8 mouse cellular contexts compared by ENCODE assay signal in genomic region chr19:45047935-45048643, GRCm38 (mm10). TPM values are rescaled to one million over a fixed set of nuclear protein-coding genes. Genes with fewer than 3 reads are reported as not detected.
DNase-seq lines count a peak whose midpoint lies in the region; ATAC-seq and TF ChIP-seq lines count a peak whose summit lies in the region.

No protein-coding gene starts in this region.

- TF ChIP-seq EP300 in stomach, postnatal 0 days (optimal IDR thresholded peaks at IDR 0.05): no peak

- H3K4me2 ChIP-seq in midbrain, embryonic 11.5 days: peak overlapping the region; percentile 79
- peak overlapping the region; percentile 77 for H3K4me2 ChIP-seq in stomach, postnatal 0 days (replicated peaks; ENCODE audit: low read depth)

- H3K9me3 ChIP-seq in limb, embryonic 10.5 days (replicated peaks): no peaks in the 10 kb centered on the region
- H3K9me3 ChIP-seq in midbrain, embryonic 11.5 days (ENCODE audit: control insufficient read depth, low read length): no peaks in the 10 kb centered on the region
- H3K9me3 ChIP-seq in stomach, postnatal 0 days (ENCODE audit: control insufficient read depth, low read length): no peaks in the 10 kb centered on the region

- DNase-seq in adrenal gland, postnatal 10 days: peak; percentile 62
- no peak for DNase-seq in adrenal gland, postnatal 25 days
- DNase-seq in cerebellum, postnatal 14 days: peak; percentile 68
- peak; percentile 76 to 84 for DNase-seq in heart, adult 18-20 months
- peak; percentile 50 for DNase-seq in kidney, adult 2 months
- DNase-seq in limb, embryonic 10.5 days (ENCODE audit: low spot score): no peak
- no peak for DNase-seq in midbrain, embryonic 11.5 days (ENCODE audit: low spot score, missing footprints)
- DNase-seq in stomach, postnatal 0 days (ENCODE audit: low spot score): peak; percentile 85

- no peaks in the 10 kb centered on the region for H3K4me1 ChIP-seq in kidney, adult 2 months (ENCODE audit: control insufficient read depth, insufficient read depth, low read length)
- H3K4me1 ChIP-seq in limb, embryonic 10.5 days: peaks cover 31% of the 10 kb centered on the region
- H3K4me1 ChIP-seq in midbrain, embryonic 11.5 days (ENCODE audit: control insufficient read depth, insufficient read depth, low read length): peaks cover 21% of the 10 kb centered on the region
- 0 out of 2 replicates have a peak, but pooled peaks cover 3% of the 10 kb centered on the region for H3K4me1 ChIP-seq in stomach, postnatal 0 days (replicated peaks; ENCODE audit: control insufficient read depth, insufficient read depth)

- H3K27ac ChIP-seq in kidney, adult 2 months (ENCODE audit: insufficient read depth, low read depth, low read length): peak overlapping the region; percentile 87
- H3K27ac ChIP-seq in limb, embryonic 10.5 days: peak overlapping the region; percentile 74
- no peak overlapping the region; the same call in 1 of the 2 replicates for H3K27ac ChIP-seq in midbrain, embryonic 11.5 days (ENCODE audit: low read depth, low read length)
- peak overlapping the region; percentile 98 for H3K27ac ChIP-seq in stomach, postnatal 0 days (replicated peaks)

- H3K27me3 ChIP-seq in kidney, adult 2 months (replicated peaks; ENCODE audit: control insufficient read depth, insufficient read depth, low read length): no peaks in the 10 kb centered on the region
- H3K27me3 ChIP-seq in limb, embryonic 10.5 days (ENCODE audit: low read depth, poor library complexity, severe bottlenecking): peaks cover 64% of the 10 kb centered on the region
- H3K27me3 ChIP-seq in midbrain, embryonic 11.5 days (ENCODE audit: control insufficient read depth, insufficient read depth, low read length): peaks cover 19% of the 10 kb centered on the region
- no peaks in the 10 kb centered on the region for H3K27me3 ChIP-seq in stomach, postnatal 0 days (ENCODE audit: control insufficient read depth, insufficient read depth, low read length)

- no peaks in the 10 kb centered on the region for H3K36me3 ChIP-seq in kidney, adult 2 months (ENCODE audit: control insufficient read depth, insufficient read depth, low read length)
- peaks cover 10% of the 10 kb centered on the region; the same call in 1 of the 2 replicates for H3K36me3 ChIP-seq in limb, embryonic 10.5 days
- no peaks in the 10 kb centered on the region for H3K36me3 ChIP-seq in midbrain, embryonic 11.5 days (ENCODE audit: control insufficient read depth, insufficient read depth, low read length)
- peaks cover 14% of the 10 kb centered on the region; the same call in 1 of the 2 replicates for H3K36me3 ChIP-seq in stomach, postnatal 0 days (ENCODE audit: control insufficient read depth, insufficient read depth, low read length)

- 19% methylated on average over 11 of the region's 11 CpGs for WGBS in kidney, adult 2 months
- WGBS in limb, embryonic 10.5 days: 71% methylated on average over 11 of the region's 11 CpGs
- WGBS in midbrain, embryonic 11.5 days: 67% methylated on average over 11 of the region's 11 CpGs
- 6% methylated on average over 11 of the region's 11 CpGs for WGBS in stomach, postnatal 0 days

- H3K9ac ChIP-seq in midbrain, embryonic 11.5 days (ENCODE audit: low read length): peak overlapping the region; percentile 73
- H3K9ac ChIP-seq in stomach, postnatal 0 days (ENCODE audit: low read length): peak overlapping the region; percentile 70

- no peak; the same call in none of the 2 replicates for ATAC-seq in midbrain, embryonic 11.5 days (ENCODE audit: low FRiP score)
- ATAC-seq in stomach, postnatal 0 days (ENCODE audit: low FRiP score, low TSS enrichment): peak; percentile 91

- H3K4me3 ChIP-seq in kidney, adult 2 months (ENCODE audit: insufficient read depth, low read depth, low read length): peak overlapping the region; percentile 50
- H3K4me3 ChIP-seq in limb, embryonic 10.5 days: peak overlapping the region; percentile 55
- H3K4me3 ChIP-seq in midbrain, embryonic 11.5 days (ENCODE audit: low read depth, low read length): peak overlapping the region; percentile 46
- peak overlapping the region; percentile 51 for H3K4me3 ChIP-seq in stomach, postnatal 0 days (ENCODE audit: low read depth, low read length)

- TF ChIP-seq POLR2A in kidney, adult 2 months (IDR thresholded peaks at IDR 0.05; ENCODE audit: low read depth, low read length): no peak

- no peak for TF ChIP-seq CTCF in kidney, adult 2 months (conservative IDR thresholded peaks at IDR 0.05; ENCODE audit: insufficient read depth, insufficient read length, low read depth, low read length)
- no peak for TF ChIP-seq CTCF in stomach, postnatal 0 days (IDR thresholded peaks at IDR 0.05; ENCODE audit: low read depth)

RNA-seq across cellular contexts. Expression of gene Sfxn3, which starts 0.8 kb away (rescaled TPM):
- total RNA-seq in adrenal gland, postnatal 10 days (2021): 10 to 100 TPM; 39.3 to 51.5 TPM
- 49.3 and 65.0 TPM in 2 replicates for total RNA-seq in adrenal gland, postnatal 25 days (2021)
- total RNA-seq in heart, adult 18-20 months (2021): 1 to 10 TPM; 7.8 to 8.9 TPM
- 20.8 and 23.5 TPM in 2 replicates for polyA plus RNA-seq in kidney, adult 2 months (2012; rRNA removed)
- polyA plus RNA-seq in limb, embryonic 10.5 days (2016; fragmentation: Nextera tagmentation; extraction: Ambion mirVana): 4.6 and 8.4 TPM in 2 replicates
- polyA plus RNA-seq in midbrain, embryonic 11.5 days (2014; fragmentation: Nextera tagmentation; extraction: Ambion mirVana): 17.7 and 20.4 TPM in 2 replicates
- polyA plus RNA-seq in stomach, postnatal 0 days (2015; fragmentation: Nextera tagmentation; extraction: Ambion mirVana): 26.7 and 29.7 TPM in 2 replicates

RNA-seq across cellular contexts. Expression of gene Pdzd7, which starts 2.6 kb away (rescaled TPM):
- under 1 TPM; 0.21 to 0.48 TPM for total RNA-seq in adrenal gland, postnatal 10 days (2021)
- 0.52 TPM in 1 of 2 replicates, not detected in the other for total RNA-seq in adrenal gland, postnatal 25 days (2021)
- total RNA-seq in heart, adult 18-20 months (2021): not detected
- 0.74 and 0.99 TPM in 2 replicates for polyA plus RNA-seq in kidney, adult 2 months (2012; rRNA removed)
- polyA plus RNA-seq in limb, embryonic 10.5 days (2016; fragmentation: Nextera tagmentation; extraction: Ambion mirVana): 0.20 and 0.28 TPM in 2 replicates
- polyA plus RNA-seq in midbrain, embryonic 11.5 days (2014; fragmentation: Nextera tagmentation; extraction: Ambion mirVana): 0.17 and 0.19 TPM in 2 replicates
- 0.33 TPM in 2 replicates for polyA plus RNA-seq in stomach, postnatal 0 days (2015; fragmentation: Nextera tagmentation; extraction: Ambion mirVana)

RNA-seq across cellular contexts. Expression of gene Kazald1, which starts 27.0 kb away (rescaled TPM):
- 1 to 10 TPM; 8.2 to 9.2 TPM for total RNA-seq in adrenal gland, postnatal 10 days (2021)
- total RNA-seq in adrenal gland, postnatal 25 days (2021): 3.9 and 5.6 TPM in 2 replicates
- total RNA-seq in heart, adult 18-20 months (2021): 1 to 10 TPM; 3.3 to 4.1 TPM
- 1.9 and 2.1 TPM in 2 replicates for polyA plus RNA-seq in kidney, adult 2 months (2012; rRNA removed)
- 1.0 and 1.5 TPM in 2 replicates for polyA plus RNA-seq in limb, embryonic 10.5 days (2016; fragmentation: Nextera tagmentation; extraction: Ambion mirVana)
- 0.38 and 0.39 TPM in 2 replicates for polyA plus RNA-seq in midbrain, embryonic 11.5 days (2014; fragmentation: Nextera tagmentation; extraction: Ambion mirVana)
- polyA plus RNA-seq in stomach, postnatal 0 days (2015; fragmentation: Nextera tagmentation; extraction: Ambion mirVana): 3.0 and 3.8 TPM in 2 replicates

RNA-seq across cellular contexts. Expression of gene Lzts2, which starts 33.9 kb away (rescaled TPM):
- total RNA-seq in adrenal gland, postnatal 10 days (2021): 10 to 100 TPM; 63.1 to 77.8 TPM
- total RNA-seq in adrenal gland, postnatal 25 days (2021): 83.2 and 101 TPM in 2 replicates
- total RNA-seq in heart, adult 18-20 months (2021): 10 to 100 TPM; 55.3 to 58.9 TPM
- polyA plus RNA-seq in kidney, adult 2 months (2012; rRNA removed): 54.7 and 74.3 TPM in 2 replicates
- polyA plus RNA-seq in limb, embryonic 10.5 days (2016; fragmentation: Nextera tagmentation; extraction: Ambion mirVana): 87.5 and 90.8 TPM in 2 replicates
- 35.7 and 44.1 TPM in 2 replicates for polyA plus RNA-seq in midbrain, embryonic 11.5 days (2014; fragmentation: Nextera tagmentation; extraction: Ambion mirVana)
- 40.1 and 45.0 TPM in 2 replicates for polyA plus RNA-seq in stomach, postnatal 0 days (2015; fragmentation: Nextera tagmentation; extraction: Ambion mirVana)

RNA-seq across cellular contexts. Expression of gene Mrpl43, which starts 41.8 kb away (rescaled TPM):
- 10 to 100 TPM; 50.0 to 58.3 TPM for total RNA-seq in adrenal gland, postnatal 10 days (2021)
- 47.9 and 53.7 TPM in 2 replicates for total RNA-seq in adrenal gland, postnatal 25 days (2021)
- 10 to 100 TPM; 54.3 to 58.2 TPM for total RNA-seq in heart, adult 18-20 months (2021)
- polyA plus RNA-seq in kidney, adult 2 months (2012; rRNA removed): 86.5 and 87.9 TPM in 2 replicates
- polyA plus RNA-seq in limb, embryonic 10.5 days (2016; fragmentation: Nextera tagmentation; extraction: Ambion mirVana): 69.8 and 75.3 TPM in 2 replicates
- polyA plus RNA-seq in midbrain, embryonic 11.5 days (2014; fragmentation: Nextera tagmentation; extraction: Ambion mirVana): 67.3 and 69.6 TPM in 2 replicates
- polyA plus RNA-seq in stomach, postnatal 0 days (2015; fragmentation: Nextera tagmentation; extraction: Ambion mirVana): 67.2 and 67.3 TPM in 2 replicates

Comparison
In these comparisons a context has a peak if more than half of its experiments do, and no peak if none do; other contexts are left out.
1. DNase-seq: peak in adrenal gland, postnatal 10 days (single experiment), cerebellum, postnatal 14 days (2 of 2), heart, adult 18-20 months (2 of 2), kidney, adult 2 months (single experiment) and stomach, postnatal 0 days (single experiment); none in adrenal gland, postnatal 25 days (single experiment), limb, embryonic 10.5 days (single experiment) and midbrain, embryonic 11.5 days (single experiment).
2. Peak in every context shown above with its lines, with median percentiles within 50 percentile points of each other: H3K4me3 ChIP-seq.